Mouse (Mus musculus): Measurements from ENCODE around the gene Sh2d5.

The Sh2d5 gene

GRCm38 (mm10) chr4:138250088-138250960, at the start of gene Sh2d5, which contains the start of gene Kif17:
Sh2d5 (plus strand) TSS chr4:138250403.
Kif17 (plus strand) TSS chr4:138250435.
- WGBS: 1% methylated on average over 60 of the region's 74 CpGs

- WGBS: 82% methylated on average over 3 of the region's 3 CpGs
Observed at GRCm38 (mm10) chr4:138200769-138201168, 49.4 kb upstream of the Sh2d5 start.

- 56% methylated on average over 9 of the region's 9 CpGs for WGBS
Observed at GRCm38 (mm10) chr4:138201696-138202095, 48.5 kb upstream of the Sh2d5 start.

GRCm38 (mm10) chr4:138210116-138210515, 40.1 kb upstream of the Sh2d5 start:
- 83% methylated on average over 5 of the region's 5 CpGs for WGBS

- 42% methylated on average over 3 of the region's 3 CpGs for WGBS
Observed at GRCm38 (mm10) chr4:138213861-138214260, 36.3 kb upstream of the Sh2d5 start.

- 39% methylated on average over 13 of the region's 13 CpGs for WGBS
Observed at GRCm38 (mm10) chr4:138215671-138216199, 34.5 kb upstream of the Sh2d5 start.

GRCm38 (mm10) chr4:138216200-138216890, 33.9 kb upstream of the Sh2d5 start, which contains the start of gene Hp1bp3:
Hp1bp3 (plus strand) TSS chr4:138216296.
- under 1% methylated on average over 68 of the region's 84 CpGs for WGBS

- 1% methylated on average over 68 of the region's 68 CpGs for WGBS
Observed at GRCm38 (mm10) chr4:138216891-138217392, 33.3 kb upstream of the Sh2d5 start.

GRCm38 (mm10) chr4:138217441-138217840, 32.8 kb upstream of the Sh2d5 start:
- 1% methylated on average over 36 of the region's 36 CpGs for WGBS

GRCm38 (mm10) chr4:138217951-138218685, 32.1 kb upstream of the Sh2d5 start:
- 68% methylated on average over 11 of the region's 11 CpGs for WGBS

- 55% methylated on average over 5 of the region's 5 CpGs for WGBS
Observed at GRCm38 (mm10) chr4:138219331-138219730, 30.9 kb upstream of the Sh2d5 start.

GRCm38 (mm10) chr4:138220761-138221160, 29.4 kb upstream of the Sh2d5 start:
- 79% methylated on average over 7 of the region's 7 CpGs for WGBS

GRCm38 (mm10) chr4:138221406-138221805, 28.8 kb upstream of the Sh2d5 start:
- WGBS: 85% methylated on average over 5 of the region's 5 CpGs

- WGBS: 79% methylated on average over 5 of the region's 5 CpGs
Observed at GRCm38 (mm10) chr4:138222396-138222795, 27.8 kb upstream of the Sh2d5 start.

GRCm38 (mm10) chr4:138223623-138224022, 26.6 kb upstream of the Sh2d5 start:
- WGBS: 61% methylated on average over 10 of the region's 10 CpGs

- 29% methylated on average over 27 of the region's 27 CpGs for WGBS
Observed at GRCm38 (mm10) chr4:138246756-138247665, 3.2 kb upstream of the Sh2d5 start.

- 1% methylated on average over 14 of the region's 14 CpGs for WGBS
Observed at GRCm38 (mm10) chr4:138251819-138252218, 1.6 kb downstream of the Sh2d5 start.

- 41% methylated on average over 5 of the region's 5 CpGs for WGBS
Observed at GRCm38 (mm10) chr4:138252231-138252630, 2.0 kb downstream of the Sh2d5 start.

- 75% methylated on average over 22 of the region's 22 CpGs for WGBS
Observed at GRCm38 (mm10) chr4:138257116-138257687, 7.0 kb downstream of the Sh2d5 start.

- 75% methylated on average over 7 of the region's 7 CpGs for WGBS
Observed at GRCm38 (mm10) chr4:138258663-138259062, 8.5 kb downstream of the Sh2d5 start.
